Mouse (Mus musculus): ENCODE measurements around the gene Dnajc17. TPM values are rescaled to one million over a fixed set of nuclear protein-coding genes. Genes with fewer than 3 reads are reported as not detected.

The Dnajc17 gene
- total RNA-seq, 2 experiments from 2014 or later, result 11.9 to 17.4 TPM

DNA sequence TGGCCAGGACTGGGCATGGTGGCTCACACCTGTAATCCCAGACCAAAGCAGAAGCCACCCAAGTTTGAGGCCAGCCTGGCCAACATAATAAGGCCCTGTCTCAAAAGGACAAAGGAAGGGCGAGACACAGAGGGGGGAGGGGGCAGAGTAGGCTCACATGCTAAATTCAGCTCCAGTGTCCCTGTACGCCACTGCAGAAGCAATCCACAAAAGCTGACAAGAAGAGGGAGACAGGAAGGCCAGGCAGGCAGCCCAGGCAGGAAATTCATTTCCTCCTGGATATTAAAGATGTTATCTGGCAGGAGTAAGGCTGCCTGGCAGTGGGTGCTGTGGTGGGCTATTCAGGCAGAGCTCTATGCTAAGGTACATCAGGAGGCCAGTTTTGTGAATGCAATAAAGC is 47.3 kb downstream of the Dnajc17 start:
- no peak for DNase-seq

DNA sequence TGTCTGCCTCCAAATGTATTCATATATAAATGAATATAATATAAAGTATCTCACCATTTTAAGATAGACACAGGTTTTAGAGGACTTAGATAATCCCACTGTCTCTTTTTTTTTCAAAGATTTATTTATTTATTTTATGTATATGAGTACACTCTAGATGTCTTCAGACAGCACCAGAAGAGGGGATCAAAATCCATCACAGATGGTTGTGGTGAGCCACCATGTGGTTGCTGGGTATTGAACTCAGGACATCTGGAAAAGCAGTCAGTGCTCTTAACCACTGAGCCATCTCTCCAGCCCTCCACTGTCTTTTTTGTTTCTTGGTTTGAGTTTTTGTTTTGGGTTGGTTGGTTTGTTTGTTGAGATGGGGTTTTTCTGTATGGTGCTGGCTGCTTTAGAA is 50.8 kb downstream of the Dnajc17 start:
- no peak for DNase-seq

DNA sequence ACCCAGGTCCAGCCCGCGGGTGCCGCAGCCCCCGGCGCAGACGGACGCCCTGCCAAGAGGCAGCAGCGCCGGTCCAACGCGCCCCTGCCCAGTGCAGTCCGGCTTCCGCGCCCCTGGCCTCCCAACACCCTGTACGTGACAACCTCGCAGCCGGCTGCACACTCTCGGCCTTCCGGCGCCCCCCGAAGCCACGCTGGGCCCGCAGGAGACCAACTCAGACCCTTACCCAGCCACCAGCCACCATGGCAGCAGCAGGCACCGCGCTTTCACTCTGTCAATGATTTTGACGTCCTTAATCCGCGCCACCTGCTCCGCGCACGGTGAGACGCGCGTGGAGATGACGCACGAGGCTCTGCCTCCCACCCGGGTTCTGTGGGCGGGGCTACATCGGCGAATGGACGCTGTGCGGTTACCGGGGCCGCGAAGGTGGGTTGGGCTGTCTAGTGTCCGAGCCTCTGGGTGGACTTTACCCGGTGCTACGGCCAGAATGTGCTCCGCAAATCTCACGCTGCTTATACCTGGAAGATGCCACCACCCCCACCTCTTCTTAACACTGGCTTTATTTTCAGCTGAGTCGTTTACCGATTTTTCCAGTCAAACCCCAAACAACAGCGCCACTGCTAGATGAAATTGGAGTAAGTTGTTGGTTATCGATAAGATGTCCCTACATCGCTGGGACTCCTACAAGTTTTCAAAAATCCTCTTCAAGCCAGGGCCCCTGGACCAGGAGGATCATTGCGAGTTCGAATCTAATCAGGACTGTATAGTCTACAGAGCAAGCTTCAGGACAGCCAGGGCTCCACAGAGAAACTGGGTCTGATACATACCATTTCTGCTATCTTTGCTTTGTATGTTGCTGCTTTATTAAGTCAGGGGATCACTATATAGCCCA is 51.7 kb downstream of the Dnajc17 start, which contains the start of gene Rmdn3:
Gene Rmdn3 (minus strand): TSS at position 354 of the 892 bp plus-strand sequence.
- peak; percentile 96 for DNase-seq

DNA sequence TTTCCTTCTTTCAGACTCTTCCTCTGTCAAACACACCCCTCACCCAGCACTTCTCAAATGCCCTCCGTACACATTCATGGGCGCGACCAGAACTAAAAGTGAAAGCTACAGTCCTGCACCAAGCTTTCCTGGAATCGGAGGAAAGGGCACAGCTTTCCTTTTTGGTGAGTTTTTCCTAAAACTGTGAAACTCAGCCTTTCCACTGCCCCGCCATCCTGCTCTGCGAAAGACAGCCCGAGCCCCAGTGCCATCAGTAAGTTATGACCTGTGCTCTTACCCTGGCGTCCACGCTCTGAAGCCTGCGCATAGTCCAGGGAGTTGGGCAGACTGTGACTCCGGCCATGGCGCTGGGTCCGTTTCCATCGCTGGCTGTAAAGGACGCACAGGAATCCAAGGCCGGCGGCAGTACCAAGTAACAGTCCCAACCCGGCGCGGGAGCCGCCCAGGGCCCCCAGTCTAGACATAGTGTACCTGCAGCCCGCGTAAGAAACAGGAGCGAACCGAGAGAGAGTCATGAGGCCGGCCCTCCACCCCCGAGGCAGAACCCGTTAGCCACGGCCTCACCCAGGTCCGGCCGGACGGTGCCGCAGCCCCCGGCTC is 52.4 kb downstream of the Dnajc17 start:
- peak; percentile 60 for DNase-seq

DNA sequence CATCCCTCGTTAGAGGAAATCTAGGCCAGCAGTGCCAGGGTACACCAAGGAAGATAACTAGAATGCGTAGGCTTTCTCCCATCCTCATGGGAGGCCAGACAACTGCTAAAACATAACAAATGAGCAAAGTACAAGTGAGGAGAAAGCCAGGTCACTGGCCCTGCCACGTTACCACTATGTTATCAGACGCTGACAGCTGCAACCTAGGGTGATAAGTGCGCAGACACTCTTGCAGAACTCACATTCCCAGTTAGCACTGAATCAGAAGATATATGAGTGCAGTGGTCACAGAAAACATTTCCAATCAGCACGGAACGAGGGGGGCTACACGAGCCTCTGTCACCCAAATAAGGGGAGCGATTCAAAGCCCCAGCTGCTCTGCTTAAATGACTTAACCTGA is 53.2 kb downstream of the Dnajc17 start:
- DNase-seq, result no peak

DNA sequence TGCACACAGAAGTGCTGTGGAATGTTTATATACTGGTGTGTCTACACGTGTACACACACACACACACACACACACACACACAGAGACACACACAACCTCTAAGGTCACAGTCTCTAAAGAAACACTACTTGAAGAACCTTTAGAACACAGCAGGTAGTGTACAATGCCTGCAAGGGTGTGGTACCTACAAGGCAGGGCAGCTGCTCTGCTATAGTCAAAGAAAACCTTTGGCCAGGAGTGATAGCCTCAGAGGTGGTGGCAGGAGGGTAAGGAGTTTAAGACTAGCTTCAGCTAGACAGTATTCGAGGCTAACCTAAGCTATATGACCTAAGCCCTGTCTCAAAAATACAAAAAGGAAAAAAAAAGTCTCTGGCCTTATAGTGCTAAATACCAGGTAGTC is 53.9 kb downstream of the Dnajc17 start:
- no peak for DNase-seq

DNA sequence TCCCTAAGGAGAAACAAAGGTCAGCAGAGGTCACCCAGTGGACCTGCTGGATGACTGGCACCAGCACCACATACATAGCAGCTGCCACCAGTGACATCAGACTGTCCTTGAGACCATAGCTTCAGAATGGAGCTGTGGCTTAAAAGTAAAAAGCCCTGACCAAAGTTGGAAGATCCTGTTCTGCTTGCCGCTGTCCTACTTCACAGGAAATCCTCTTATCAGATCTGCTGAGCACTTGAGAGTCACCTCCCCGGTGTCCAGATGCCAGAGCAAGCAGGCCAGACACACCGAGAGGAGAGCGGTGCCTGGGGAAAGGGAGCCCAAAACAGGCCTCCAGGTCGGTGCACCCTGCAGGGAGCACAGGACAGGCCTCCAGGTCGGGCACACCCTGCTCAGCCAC is 56.3 kb downstream of the Dnajc17 start:
- DNase-seq, result peak; percentile 64

DNA sequence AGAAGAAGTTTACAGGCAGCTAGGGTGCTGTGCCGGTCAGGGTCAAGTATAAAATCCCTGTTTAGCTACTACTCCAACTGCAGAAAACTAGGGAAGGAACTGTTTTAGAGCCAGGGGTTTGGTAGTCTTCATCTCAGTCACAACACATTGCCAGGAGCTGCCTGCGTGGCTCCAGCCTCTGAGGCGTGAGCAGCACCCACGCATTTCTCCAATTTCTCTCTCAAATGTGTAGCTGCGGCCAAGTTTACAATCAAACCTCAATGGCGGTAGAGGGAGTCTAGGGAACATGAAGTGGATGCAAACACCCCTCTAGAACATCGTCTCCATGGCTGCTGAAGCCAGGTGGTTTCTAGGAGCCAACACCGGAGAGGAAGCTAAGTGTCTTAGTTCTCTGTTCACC is 60.8 kb downstream of the Dnajc17 start:
- DNase-seq, result no peak

DNA sequence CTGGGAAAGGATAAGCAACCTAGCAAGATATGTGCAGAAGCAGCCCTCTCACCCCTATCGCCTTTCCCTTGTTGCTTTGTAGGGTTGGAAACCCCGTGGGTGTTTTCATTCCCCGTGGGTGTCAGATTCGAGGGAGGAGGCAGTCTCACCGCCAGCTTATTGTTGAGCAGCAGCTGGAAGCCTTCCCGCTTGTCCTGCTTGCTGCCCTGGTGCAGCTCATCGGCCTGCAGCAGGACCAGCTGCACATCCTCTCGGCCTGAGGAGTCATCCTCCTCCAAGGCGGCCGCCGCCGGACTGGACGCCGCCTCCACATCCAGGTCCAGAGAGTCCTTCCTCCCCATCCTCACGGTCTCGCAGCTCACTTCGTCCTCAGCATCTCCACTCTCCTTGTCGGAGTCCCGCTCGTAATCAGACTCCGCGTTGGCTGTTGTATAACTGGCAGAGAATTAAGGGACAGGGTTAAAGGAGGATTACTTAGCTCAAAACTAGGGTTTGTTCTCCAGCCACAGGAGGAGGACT is 61.4 kb downstream of the Dnajc17 start:
- no peak for DNase-seq

DNA sequence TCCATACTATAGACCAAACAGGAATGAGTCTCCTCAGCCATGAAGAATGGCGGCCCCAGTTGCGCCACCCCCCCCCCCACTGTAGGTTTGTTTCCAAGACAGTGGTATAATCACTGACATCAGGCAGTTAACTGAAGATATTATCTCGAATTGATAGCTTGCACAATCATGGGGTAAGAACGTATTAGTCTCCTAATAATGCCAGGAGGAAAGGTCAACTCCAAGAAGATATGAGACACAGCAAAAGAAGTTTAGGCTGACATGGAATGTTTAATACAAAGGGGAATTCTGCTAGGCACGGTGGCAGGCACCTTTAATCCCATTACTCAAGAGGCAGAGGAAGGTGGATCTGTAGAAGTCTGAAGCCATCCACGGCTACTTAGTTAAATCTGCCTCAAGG is 62.2 kb downstream of the Dnajc17 start:
- DNase-seq, result no peak

DNA sequence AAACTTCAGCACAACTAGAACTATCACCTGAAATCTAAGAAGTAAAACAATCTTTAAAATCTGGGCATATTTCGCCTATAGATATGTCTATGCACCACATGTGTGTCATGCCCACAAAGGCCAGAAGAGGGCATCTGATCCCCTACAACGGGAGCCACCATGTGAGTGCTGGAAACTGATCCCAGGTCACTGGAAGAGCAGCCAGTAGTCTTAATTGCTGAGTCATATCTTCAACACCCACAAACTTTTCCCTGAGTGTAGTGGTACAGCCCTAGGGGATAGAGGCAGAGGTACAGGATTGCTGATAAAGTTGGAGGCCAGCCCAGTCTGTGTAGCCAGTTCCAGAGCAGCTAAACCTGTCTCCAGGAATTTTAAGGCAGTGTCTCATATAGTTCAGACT is 63.4 kb downstream of the Dnajc17 start:
- no peak for DNase-seq

DNA sequence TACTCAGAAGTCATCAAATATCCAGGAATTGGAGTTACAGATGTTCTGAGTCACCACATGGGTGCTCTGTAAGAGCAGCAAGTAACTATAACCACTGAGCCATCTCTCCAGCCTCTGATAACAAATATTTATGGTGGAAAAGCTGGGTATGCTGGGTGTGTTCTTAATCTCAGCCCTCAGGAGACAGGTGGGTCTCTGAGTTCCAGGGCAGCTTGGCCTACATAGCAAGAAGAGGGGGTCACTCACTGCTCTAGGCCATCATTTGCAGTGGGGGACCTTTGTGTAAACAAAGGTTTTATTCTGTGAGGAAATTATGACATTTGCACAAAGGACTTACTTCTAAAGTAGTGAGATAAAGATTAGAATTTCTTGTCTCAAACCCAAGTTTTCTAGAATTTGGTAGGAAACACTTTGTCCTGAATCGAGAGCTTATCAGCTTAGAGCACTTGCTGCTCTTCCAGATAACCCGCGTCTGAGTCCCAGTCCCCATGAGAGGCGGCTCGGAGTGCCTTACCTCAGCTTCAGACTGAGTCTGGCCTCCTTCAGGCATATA is 72.2 kb downstream of the Dnajc17 start:
- no peak for DNase-seq

Other genes starting within 250 kb of the Dnajc17 start
- gene Ccdc32, start 179.4 kb downstream of the Dnajc17 start, total RNA-seq (2021), result 10 to 100 TPM; 17.7 TPM
- 1 to 10 TPM; 5.0 to 5.6 TPM for gene Rpusd2, start 174.0 kb downstream of the Dnajc17 start, total RNA-seq (2021)
- gene Knl1, start 161.7 kb downstream of the Dnajc17 start, total RNA-seq (2021), result 1 to 10 TPM; 7.5 to 9.8 TPM
- 1 to 10 TPM; 9.1 to 9.3 TPM for gene Rad51, start 96.0 kb downstream of the Dnajc17 start, total RNA-seq (2021)
- 10 to 100 TPM; 77.3 to 78.7 TPM for gene Rmdn3, start 51.8 kb downstream of the Dnajc17 start, total RNA-seq (2021)
- gene Gchfr, start 41.0 kb downstream of the Dnajc17 start, total RNA-seq (2021), result 10 to 100 TPM; 25.9 to 43.2 TPM
- under 1 TPM; 0.15 to 0.24 TPM for gene Gm14137, start 34.3 kb downstream of the Dnajc17 start, total RNA-seq (2021)
- 10 to 100 TPM; 25.1 to 33.8 TPM for gene Zfyve19, start 178 bp downstream of the Dnajc17 start, total RNA-seq (2021)
- gene Ppp1r14d, start 21.1 kb upstream of the Dnajc17 start, total RNA-seq (2021), result not detected
- gene Spint1, start 28.6 kb upstream of the Dnajc17 start, total RNA-seq (2021), result 1 to 10 TPM; 4.2 to 4.7 TPM
- under 1 TPM; 0.27 to 0.36 TPM for gene Rhov, start 62.5 kb upstream of the Dnajc17 start, total RNA-seq (2021)
- gene Vps18, start 79.9 kb upstream of the Dnajc17 start, total RNA-seq (2021), result 10 to 100 TPM; 16.0 to 17.7 TPM
- 10 to 100 TPM; 16.4 to 18.4 TPM for gene Dll4, start 117.0 kb upstream of the Dnajc17 start, total RNA-seq (2021)
- 1 to 10 TPM; 2.4 to 5.8 TPM for gene Chac1, start 142.4 kb upstream of the Dnajc17 start, total RNA-seq (2021)

Measured in adrenal gland, postnatal 10 days (tissue).